Mouse (Mus musculus) heart, adult 2 months (tissue): Measurements from ENCODE around the gene Plekha5. TPM values are rescaled to one million over a fixed set of nuclear protein-coding genes. Genes with fewer than 3 reads are reported as not detected.

Experiments used
- DNase-seq, 2 experiments: peaks; one replicate each; pipeline ENCODE4 v3.0.0; 2021
- H3K27ac ChIP-seq: fragments of 200-600 bp; 2 replicates; pipeline ENCODE4 v1.8.1; 2022
- H3K27me3 ChIP-seq: fragments of 200-500 bp; 2 replicates; pipeline ENCODE4 v1.6.1; 2012; ENCODE audit warnings: mild to moderate bottlenecking, low read length, inconsistent platforms, mixed read lengths; ENCODE audit not compliant: control insufficient read depth, insufficient read depth
- H3K36me3 ChIP-seq: fragments of 200-500 bp; 2 replicates; pipeline ENCODE4 v1.6.1; 2012; ENCODE audit warnings: low read length, inconsistent platforms; ENCODE audit not compliant: control insufficient read depth, insufficient read depth
- H3K4me1 ChIP-seq: fragments of 200-500 bp; 2 replicates; pipeline ENCODE4 v1.6.1; 2011; ENCODE audit warnings: low read length; ENCODE audit not compliant: control insufficient read depth, insufficient read depth
- H3K4me3 ChIP-seq: fragments of 200-600 bp; 2 replicates; pipeline ENCODE4 v1.8.1; 2022
- H3K79me2 ChIP-seq: fragments of 200-500 bp; replicated peaks from 2 replicates; pipeline ENCODE4 v1.6.1; 2012; ENCODE audit warnings: mild to moderate bottlenecking, inconsistent platforms, low read length, moderate library complexity, mixed read lengths; ENCODE audit not compliant: control insufficient read depth, insufficient read depth
- H3K9ac ChIP-seq: fragments of 200-500 bp; 2 replicates; pipeline ENCODE4 v1.6.1; 2012; ENCODE audit warnings: low read depth, mild to moderate bottlenecking, control low read depth, inconsistent platforms, low read length, mixed read lengths
- CTCF ChIP-seq: fragments of 200-600 bp; IDR thresholded peaks from 2 replicates; pipeline ENCODE4 v1.8.1; 2022; ENCODE audit warnings: antibody characterized with exemption, mild to moderate bottlenecking, moderate library complexity
- EP300 ChIP-seq: fragments of 200-500 bp; IDR thresholded peaks from 2 replicates; pipeline ENCODE4 v1.6.1; 2011; ENCODE audit warnings: low read depth, low read length, control low read depth; ENCODE audit not compliant: insufficient read depth
- POLR2A ChIP-seq: fragments of 200-500 bp; IDR thresholded peaks from 2 replicates; pipeline ENCODE4 v1.6.1; 2011; ENCODE audit warnings: mild to moderate bottlenecking, low read depth, low read length, control low read depth; ENCODE audit not compliant: insufficient read depth
- WGBS: fragments of 180-500 bp; shearing (Covaris S2); methylation state at CpG from one replicate; pipeline ENCODE4 v1.1.7; 2018; 5-methylcytosine and 5-hydroxymethylcytosine counted together
- intact Hi-C: fragments of 180-260 bp; cut with DNase I; formaldehyde crosslinking; loops from one replicate; pipeline ENCODE4 v1.15.1; 2025
- polyA plus RNA-seq: library from polyadenylated mRNA; depleted of rRNA; stranded (reverse); fragments of >200 nt; gene quantifications from 2 replicates; pipeline ENCODE4 v1.2.3, GENCODE M21; 2012
- total RNA-seq, 2 experiments: library from RNA; stranded (reverse); gene quantifications; 2 replicates each; pipeline ENCODE4 v1.2.3; 2021

Gene Plekha5
- total and polyA plus RNA-seq, 3 experiments: 19.6 to 26.0 (median 24.9) TPM

GRCm38 (mm10) chr6:140554261-140554660, 130.4 kb downstream of the Plekha5 start:
- intact Hi-C loops: loop anchor here (2.0 kb wide), 1 partner anchor 81 kb away; no protein-coding TSS in a partner anchor
- Histone ChIP-seq H3K27ac (no peak overlapping the region), H3K79me2 (no peaks in the 10 kb centered on the region), H3K4me3 (no peak overlapping the region), H3K4me1 (no peaks in the 10 kb centered on the region), H3K27me3 (no peaks in the 10 kb centered on the region), H3K9ac (no peak overlapping the region), H3K36me3 (no peaks in the 10 kb centered on the region)
- peak; percentile 72 for TF ChIP-seq CTCF
- TF ChIP-seq EP300: no peak
- DNase-seq: no peak
- 55% methylated on average over 4 of the region's 4 CpGs for WGBS

GRCm38 (mm10) chr6:140559411-140559810, 135.6 kb downstream of the Plekha5 start:
- intact Hi-C loops: no loop called here
- no peaks in the 10 kb centered on the region for H3K4me1 ChIP-seq
- H3K27ac ChIP-seq: no peak overlapping the region
- H3K36me3 ChIP-seq: no peaks in the 10 kb centered on the region
- no peak for DNase-seq
- 74% methylated on average over 6 of the region's 6 CpGs for WGBS
- H3K4me3 ChIP-seq: no peak overlapping the region
- no peaks in the 10 kb centered on the region for H3K27me3 ChIP-seq
- H3K9ac ChIP-seq: no peak overlapping the region
- TF ChIP-seq CTCF (no peak), POLR2A (no peak), EP300 (no peak)
- H3K79me2 ChIP-seq: no peaks in the 10 kb centered on the region

- Histone ChIP-seq H3K9ac (no peak overlapping the region), H3K4me1 (no peaks in the 10 kb centered on the region), H3K36me3 (no peaks in the 10 kb centered on the region), H3K4me3 (no peak overlapping the region), H3K27ac (no peak overlapping the region), H3K79me2 (no peaks in the 10 kb centered on the region), H3K27me3 (no peaks in the 10 kb centered on the region)
- intact Hi-C loops: no loop called here
- no peak for DNase-seq
- TF ChIP-seq POLR2A: no peak
- no peak for TF ChIP-seq CTCF
- TF ChIP-seq EP300: no peak
- 83% methylated on average over 9 of the region's 9 CpGs for WGBS
Measured at GRCm38 (mm10) chr6:140561151-140561916, 137.5 kb downstream of the Plekha5 start.

DNA sequence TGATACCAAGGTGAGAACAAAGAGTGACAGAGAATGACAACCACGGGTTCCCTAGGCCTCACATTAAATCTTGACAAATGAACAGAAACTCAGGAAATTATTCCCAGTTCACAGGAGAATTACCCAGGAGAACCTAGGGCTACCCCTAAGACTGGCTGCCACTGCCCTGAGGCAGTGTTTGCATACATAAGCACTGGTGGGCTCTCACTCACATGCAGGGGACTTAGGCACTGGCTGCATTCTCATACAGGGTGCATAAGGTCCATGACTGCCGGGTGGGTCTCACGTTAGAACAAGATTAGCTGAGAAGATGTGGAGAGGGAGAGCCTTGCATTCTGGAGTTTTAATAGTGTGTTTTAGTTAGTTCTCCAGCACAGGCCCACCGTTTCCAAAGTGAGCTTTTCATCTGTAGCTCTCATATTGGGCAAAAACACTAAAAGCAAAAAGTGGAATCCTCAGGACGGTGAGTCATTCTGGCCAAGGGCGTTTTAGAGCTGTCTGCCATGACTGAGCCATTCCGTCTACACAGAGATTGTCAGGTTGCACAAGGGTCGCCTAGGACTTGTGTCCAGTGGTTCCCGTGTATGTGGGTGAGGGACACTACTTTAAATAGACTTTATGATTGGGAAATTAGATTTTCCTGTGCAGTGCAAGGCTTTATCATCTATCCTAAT, 138.2 kb downstream of the Plekha5 start:
- Histone ChIP-seq H3K9ac (no peak overlapping the region), H3K36me3 (no peaks in the 10 kb centered on the region), H3K4me3 (no peak overlapping the region), H3K79me2 (no peaks in the 10 kb centered on the region), H3K4me1 (no peaks in the 10 kb centered on the region), H3K27ac (no peak overlapping the region), H3K27me3 (no peaks in the 10 kb centered on the region)
- intact Hi-C loops: no loop called here
- DNase-seq: no peak
- 77% methylated on average over 9 of the region's 9 CpGs for WGBS
- TF ChIP-seq EP300 (no peak), CTCF (no peak)

DNA sequence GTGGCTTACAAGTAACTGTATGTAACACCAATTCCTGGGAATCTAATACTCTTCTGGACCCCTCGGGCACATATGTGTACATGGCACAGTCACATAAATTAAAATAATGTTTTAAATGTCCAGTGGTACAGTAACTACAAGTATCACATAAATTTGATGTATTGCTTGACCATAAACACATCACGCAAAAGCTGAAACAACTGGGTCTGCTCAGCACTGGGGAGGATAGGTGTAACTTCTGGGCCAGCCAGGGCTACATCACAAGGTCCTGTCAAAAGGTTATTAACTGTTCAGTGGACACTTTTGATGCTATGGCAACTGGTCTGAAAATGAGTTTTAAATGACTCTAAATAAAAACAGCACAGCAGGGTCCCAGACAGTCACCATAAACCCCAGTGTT, 143.3 kb downstream of the Plekha5 start:
- 96% methylated on average over 2 of the region's 2 CpGs for WGBS
- H3K27me3 ChIP-seq: no peaks in the 10 kb centered on the region
- TF ChIP-seq CTCF: no peak
- TF ChIP-seq EP300: no peak
- no peak for TF ChIP-seq POLR2A
- no peak for DNase-seq
- no peak overlapping the region for H3K27ac ChIP-seq
- H3K4me3 ChIP-seq: no peak overlapping the region
- no peaks in the 10 kb centered on the region for H3K4me1 ChIP-seq
- H3K9ac ChIP-seq: no peak overlapping the region
- intact Hi-C loops: no loop called here
- no peaks in the 10 kb centered on the region for H3K36me3 ChIP-seq
- no peaks in the 10 kb centered on the region for H3K79me2 ChIP-seq

GRCm38 (mm10) chr6:140567897-140568296, 144.0 kb downstream of the Plekha5 start:
- Histone ChIP-seq H3K36me3 (no peaks in the 10 kb centered on the region), H3K79me2 (no peaks in the 10 kb centered on the region), H3K4me1 (no peaks in the 10 kb centered on the region), H3K4me3 (no peak overlapping the region), H3K9ac (no peak overlapping the region), H3K27ac (no peak overlapping the region), H3K27me3 (no peaks in the 10 kb centered on the region)
- DNase-seq: no peak
- 72% methylated on average over 2 of the region's 2 CpGs for WGBS
- TF ChIP-seq CTCF (no peak), POLR2A (no peak), EP300 (no peak)
- intact Hi-C loops: no loop called here
